9 mouse cellular contexts compared by ENCODE assay signal in the genomic region with DNA sequence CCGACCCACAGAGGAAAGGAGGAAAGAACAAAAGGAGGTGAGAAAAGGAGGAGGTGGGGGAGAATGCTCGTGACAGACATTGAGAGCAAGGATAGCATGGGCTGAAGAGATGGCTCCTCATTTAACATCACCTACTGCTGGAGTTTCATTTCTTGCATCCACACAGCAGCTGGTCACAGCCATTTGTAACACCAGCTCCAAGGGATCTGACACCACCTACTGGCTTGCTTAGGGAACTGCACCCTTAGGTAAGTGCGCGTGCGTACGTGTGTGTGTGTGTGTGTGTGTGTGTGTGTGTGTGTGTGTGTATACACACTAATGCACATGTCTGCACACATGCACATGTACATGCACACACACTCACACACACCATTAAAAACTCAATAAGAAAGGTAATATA. TPM values are rescaled to one million over a fixed set of nuclear protein-coding genes. Genes with fewer than 3 reads are reported as not detected.
DNase-seq lines count a peak whose midpoint lies in the region; ATAC-seq and TF ChIP-seq lines count a peak whose summit lies in the region.
"Had no signal": no experiment of that assay in that cellular context is flagged by ENCODE, and none has a peak within 500 bp of the region (broad histone marks: within the 10 kb centered on the region; RNA-seq: fewer than 3 reads in every experiment).

No protein-coding gene starts in this region.

- TF ChIP-seq POLR2A in kidney, adult 2 months (IDR thresholded peaks at IDR 0.05; ENCODE audit: low read depth, low read length): no peak

- no peak overlapping the region for H3ac ChIP-seq in C2C12 (ENCODE audit: control insufficient read depth, insufficient read length, low read depth)

- H3K4me2 ChIP-seq in kidney, embryonic 14.5 days (replicated peaks; ENCODE audit: low read depth, low read length): no peak overlapping the region
- H3K4me2 ChIP-seq: heart, embryonic 15.5 days had no signal

- DNase-seq in kidney, adult 2 months: no peak
- DNase-seq in ZHBTc4 (ENCODE audit: low read depth, low spot score): peak; percentile 74
- DNase-seq in lung, postnatal 10 days: peak; percentile 58
- DNase-seq in cerebellum, postnatal 14 days: no peak
- no peak for DNase-seq in urinary bladder, adult 2 months (ENCODE audit: low spot score)
- DNase-seq in frontal cortex, postnatal 14 days (ENCODE audit: low spot score in 2 of 2): no peak

- no peaks in the 10 kb centered on the region for H3K79me3 ChIP-seq in C2C12 (ENCODE audit: low read depth)

- WGBS in kidney, adult 2 months: 84% methylated on average over 6 of the region's 6 CpGs
- 84% methylated on average over 6 of the region's 6 CpGs for WGBS in kidney, embryonic 14.5 days

- H3K9ac ChIP-seq in kidney, embryonic 14.5 days (ENCODE audit: low read depth, low read length): no peak overlapping the region
- H3K9ac ChIP-seq: heart, embryonic 15.5 days had no signal

- H3K36me3 ChIP-seq in kidney, adult 2 months (ENCODE audit: control insufficient read depth, insufficient read depth, low read length): no peaks in the 10 kb centered on the region
- no peaks in the 10 kb centered on the region for H3K36me3 ChIP-seq in kidney, embryonic 14.5 days (ENCODE audit: control insufficient read depth, insufficient read depth, low read length)
- no peaks in the 10 kb centered on the region for H3K36me3 ChIP-seq in C2C12 (ENCODE audit: control insufficient read depth, insufficient read depth)
- H3K36me3 ChIP-seq: heart, embryonic 15.5 days had no signal

- no peaks in the 10 kb centered on the region for H3K9me3 ChIP-seq in kidney, embryonic 14.5 days (ENCODE audit: control insufficient read depth, low read length)
- H3K9me3 ChIP-seq: heart, embryonic 15.5 days had no signal

- H3K4me1 ChIP-seq in kidney, adult 2 months (ENCODE audit: control insufficient read depth, insufficient read depth, low read length): no peaks in the 10 kb centered on the region
- H3K4me1 ChIP-seq in kidney, embryonic 14.5 days (ENCODE audit: control insufficient read depth, insufficient read depth, low read length): peaks cover 7% of the 10 kb centered on the region; the same call in 1 of the 2 replicates

- no peak overlapping the region for H3K27ac ChIP-seq in kidney, adult 2 months (ENCODE audit: insufficient read depth, low read depth, low read length)
- H3K27ac ChIP-seq in kidney, embryonic 14.5 days (ENCODE audit: low read depth, low read length): no peak overlapping the region

- peak; percentile 77 for TF ChIP-seq CTCF in kidney, adult 2 months (conservative IDR thresholded peaks at IDR 0.05; ENCODE audit: insufficient read depth, insufficient read length, low read depth, low read length)
- peak; percentile 8 for TF ChIP-seq CTCF in C2C12 (IDR thresholded peaks at IDR 0.05; ENCODE audit: control insufficient read depth, insufficient read depth, insufficient read length)

- ATAC-seq in kidney, embryonic 14.5 days (ENCODE audit: low FRiP score, low TSS enrichment): no peak

- no peaks in the 10 kb centered on the region for H3K79me2 ChIP-seq in C2C12 (ENCODE audit: control insufficient read depth, insufficient read depth)

- H3K4me3 ChIP-seq in kidney, adult 2 months (ENCODE audit: insufficient read depth, low read depth, low read length): no peak overlapping the region
- H3K4me3 ChIP-seq in kidney, embryonic 14.5 days (ENCODE audit: low read length): no peak overlapping the region
- no peak overlapping the region for H3K4me3 ChIP-seq in C2C12 (ENCODE audit: insufficient read depth, poor library complexity, severe bottlenecking)
- H3K4me3 ChIP-seq: heart, embryonic 15.5 days had no signal

- no peaks in the 10 kb centered on the region for H3K27me3 ChIP-seq in kidney, adult 2 months (replicated peaks; ENCODE audit: control insufficient read depth, insufficient read depth, low read length)
- H3K27me3 ChIP-seq in kidney, embryonic 14.5 days (ENCODE audit: control insufficient read depth, insufficient read depth, low read length): no peaks in the 10 kb centered on the region
- peaks cover 13% of the 10 kb centered on the region for H3K27me3 ChIP-seq in C2C12 (ENCODE audit: control insufficient read depth, insufficient read depth, insufficient read length)
- H3K27me3 ChIP-seq: heart, embryonic 15.5 days had no signal

TF ChIP-seq in C2C12, 6 proteins besides CTCF, POLR2A, EP300 and RAD21:
- TF ChIP-seq MYOG (IDR thresholded peaks at IDR 0.05; ENCODE audit: control insufficient read depth, extremely low read depth, insufficient read length) (no peak), MAX (IDR thresholded peaks at IDR 0.05) (no peak), MYOD1 (IDR thresholded peaks at IDR 0.05; ENCODE audit: control insufficient read depth, insufficient read length, low read depth) (no peak), FOSL1 (IDR thresholded peaks at IDR 0.05; ENCODE audit: insufficient read depth, low read length, poor library complexity, severe bottlenecking) (no peak), USF1 (IDR thresholded peaks at IDR 0.05; ENCODE audit: low read depth) (no peak), CEBPB (IDR thresholded peaks at IDR 0.05; ENCODE audit: low read depth) (no peak)

RNA-seq across cellular contexts. Expression of a gene that starts 20.8 kb away (rescaled TPM):
- polyA plus RNA-seq in kidney, adult 2 months (2012; rRNA removed): 3.6 and 4.1 TPM in 2 replicates
- polyA plus RNA-seq in kidney, embryonic 14.5 days (2014; fragmentation: Nextera tagmentation; extraction: Ambion mirVana): 18.6 and 18.7 TPM in 2 replicates
- 0.70 TPM for polyA plus RNA-seq in C2C12 (2012; fragmentation: generic; extraction: Trizol)
- polyA plus RNA-seq in urinary bladder, adult 2 months (2012; rRNA removed): 53.1 and 66.1 TPM in 2 replicates

Comparison
In these comparisons a context has a peak if more than half of its experiments do, and no peak if none do; other contexts are left out.
1. DNase-seq: peak in ZHBTc4 (single experiment) and lung, postnatal 10 days (single experiment); none in kidney, adult 2 months (single experiment), cerebellum, postnatal 14 days (0 of 2), urinary bladder, adult 2 months (single experiment) and frontal cortex, postnatal 14 days (0 of 2).